Mouse (Mus musculus): ENCODE data around the gene Nudt4. TPM values are rescaled to one million over a fixed set of nuclear protein-coding genes. Genes with fewer than 3 reads are reported as not detected.
"Not testable (repeated sequence)": the region's sequence is repeated elsewhere in the genome, so short reads cannot be mapped to it uniquely, and the experiment has no call there.

Nudt4 gene
- polyA plus RNA-seq, 1 experiment from 2014 or later, result 34.9 TPM

DNA sequence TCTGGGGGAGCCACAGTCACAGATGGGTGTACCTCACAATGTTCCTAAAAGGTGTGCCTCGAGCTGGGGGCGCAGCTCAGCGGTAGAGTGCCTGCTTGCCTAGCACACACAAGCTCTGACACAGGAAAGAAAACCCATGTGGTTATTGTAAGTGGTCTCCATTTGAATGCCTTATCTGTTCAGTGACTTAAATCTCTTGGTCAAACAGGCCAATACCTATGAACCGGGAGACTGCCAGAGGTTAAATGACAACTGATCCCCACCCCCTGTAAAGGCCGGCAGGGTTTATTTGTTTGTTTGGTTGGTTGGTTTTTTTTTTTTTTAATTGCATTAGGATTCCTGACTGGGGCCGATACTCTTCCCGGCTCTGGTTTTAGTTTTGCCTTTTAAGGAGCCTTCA, 4.5 kb downstream of the Nudt4 start:
- Histone ChIP-seq H3K36me3 (ENCODE audit: inconsistent target) (no peaks in the 10 kb centered on the region), H3K27ac (no peak overlapping the region)
- WGBS (ENCODE audit: missing documents), result 86% methylated on average over 5 of the region's 7 CpGs

DNA sequence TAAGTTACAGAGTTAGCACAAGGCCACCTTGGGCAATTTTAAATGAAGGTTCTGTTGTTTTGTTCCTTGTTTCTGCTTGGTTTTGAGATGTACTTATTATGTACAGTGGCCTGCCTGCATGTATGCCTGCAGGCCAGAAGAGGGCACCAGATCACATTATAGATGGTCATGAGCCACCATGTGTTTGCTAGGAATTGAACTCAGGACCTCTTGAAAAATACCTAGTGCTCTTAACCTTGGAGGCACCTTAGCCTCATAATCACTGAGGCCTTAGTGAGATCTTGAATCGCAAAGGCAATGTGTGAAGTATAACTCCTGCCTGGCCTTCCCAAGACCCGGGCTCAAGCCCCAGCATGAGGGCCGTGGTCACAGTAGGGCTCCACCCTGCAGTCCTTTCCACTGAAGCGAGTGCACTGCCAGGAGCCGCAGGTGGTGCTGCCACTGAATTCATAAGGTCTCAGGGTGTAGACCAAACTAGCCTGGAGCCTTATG, 6.6 kb downstream of the Nudt4 start:
- H3K36me3 ChIP-seq (ENCODE audit: inconsistent target), result no peaks in the 10 kb centered on the region
- WGBS (ENCODE audit: missing documents), result 98% methylated on average over 5 of the region's 5 CpGs
- H3K27ac ChIP-seq, result no peak overlapping the region
- no peak overlapping the region for H3K4me3 ChIP-seq (ENCODE audit: inconsistent target)
- H3K79me2 ChIP-seq (ENCODE audit: inconsistent target), result peaks cover 100% of the 10 kb centered on the region

More for the DNA sequence above, 4.5 kb downstream of the Nudt4 start:
- H3K79me2 ChIP-seq (ENCODE audit: inconsistent target), result peaks cover 88% of the 10 kb centered on the region
- H3K4me3 ChIP-seq (ENCODE audit: inconsistent target), result no peak overlapping the region

DNA sequence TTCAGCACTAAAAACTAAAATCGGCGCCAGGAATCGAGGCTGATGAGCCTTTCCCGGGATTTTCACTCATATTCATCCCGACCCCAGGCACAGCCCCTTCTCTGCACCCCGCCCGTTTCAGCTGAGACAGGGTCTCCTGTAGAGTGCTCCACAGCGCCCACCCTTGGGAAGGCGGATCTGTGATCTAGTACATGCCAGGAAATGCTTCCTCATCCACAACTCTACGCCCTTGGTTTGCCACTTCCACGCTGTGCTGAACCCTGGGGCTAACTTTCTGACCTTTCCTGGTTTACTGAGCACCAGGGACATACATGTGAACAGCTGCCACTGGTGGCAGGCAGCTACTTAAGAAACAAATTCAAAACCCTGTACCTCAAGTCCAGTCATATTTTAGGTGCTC, 8.1 kb downstream of the Nudt4 start:
- no peak overlapping the region for H3K4me3 ChIP-seq (ENCODE audit: inconsistent target)
- 89% methylated on average over 11 of the region's 11 CpGs for WGBS (ENCODE audit: missing documents)
- H3K36me3 ChIP-seq (ENCODE audit: inconsistent target), result no peaks in the 10 kb centered on the region
- H3K79me2 ChIP-seq (ENCODE audit: inconsistent target), result peaks cover 92% of the 10 kb centered on the region
- no peak overlapping the region for H3K27ac ChIP-seq

DNA sequence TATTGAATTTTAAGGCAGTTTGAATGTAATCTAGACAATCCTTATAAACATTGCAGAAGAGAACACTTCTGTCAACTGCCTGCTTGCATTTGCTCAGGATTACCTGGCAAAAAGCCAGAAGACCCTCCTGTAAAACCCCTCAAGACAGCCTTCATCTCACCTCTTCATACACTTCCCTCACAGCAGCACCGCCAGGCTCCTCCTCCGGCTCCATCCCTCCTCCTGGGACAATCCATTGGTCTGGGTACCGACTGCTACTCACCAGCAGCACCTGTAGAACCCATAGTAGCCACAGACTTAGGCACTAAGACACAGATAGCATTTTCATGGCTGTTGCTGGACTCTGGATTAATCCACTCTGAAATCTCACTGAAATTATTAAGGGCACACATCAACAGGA, 11.6 kb downstream of the Nudt4 start:
- 91% methylated on average over 3 of the region's 3 CpGs for WGBS (ENCODE audit: missing documents)
- no peak overlapping the region for H3K27ac ChIP-seq
- H3K4me3 ChIP-seq (ENCODE audit: inconsistent target), result no peak overlapping the region
- H3K36me3 ChIP-seq (ENCODE audit: inconsistent target), result no peaks in the 10 kb centered on the region
- H3K79me2 ChIP-seq (ENCODE audit: inconsistent target), result peaks cover 57% of the 10 kb centered on the region

DNA sequence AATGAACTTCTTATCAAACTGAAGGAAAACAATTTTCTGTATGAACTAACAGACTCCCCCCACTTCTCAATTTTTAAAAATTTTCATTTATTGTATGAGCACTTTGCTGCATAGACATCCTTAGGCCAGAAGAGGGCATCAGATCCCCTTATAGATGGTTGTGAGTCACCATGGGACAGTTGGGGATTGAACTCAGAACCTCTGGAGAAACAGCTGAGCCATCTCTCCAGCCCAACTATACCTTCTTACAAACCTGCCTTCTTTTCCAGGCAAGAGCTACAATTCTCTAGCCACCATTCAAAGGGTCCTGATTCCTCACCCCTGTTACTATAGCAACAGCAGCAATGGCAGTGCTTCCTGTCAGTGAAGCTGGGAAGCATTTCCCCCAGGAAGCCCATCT, 12.2 kb downstream of the Nudt4 start:
- no peaks in the 10 kb centered on the region for H3K36me3 ChIP-seq (ENCODE audit: inconsistent target)
- H3K4me3 ChIP-seq (ENCODE audit: inconsistent target), result no peak overlapping the region
- no peak overlapping the region for H3K27ac ChIP-seq
- peaks cover 51% of the 10 kb centered on the region for H3K79me2 ChIP-seq (ENCODE audit: inconsistent target)

DNA sequence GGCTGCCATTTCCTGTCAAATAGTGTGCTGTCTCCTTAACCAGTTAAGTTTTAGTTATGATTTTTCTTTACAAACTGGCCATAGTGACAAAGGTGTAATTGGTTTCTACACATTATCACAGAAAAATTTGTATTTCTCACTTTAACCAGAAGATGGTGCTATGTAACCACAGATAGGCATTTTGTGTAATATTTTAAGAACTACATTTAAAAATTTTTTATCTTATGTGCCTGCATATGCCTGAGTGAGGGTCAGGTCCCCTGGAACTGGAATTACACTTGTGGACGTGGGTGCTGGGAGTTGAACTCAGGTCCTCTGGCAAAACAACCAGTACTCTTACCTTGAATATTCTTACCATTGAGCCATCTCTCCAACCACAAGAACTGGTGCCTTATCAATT, 13.4 kb downstream of the Nudt4 start:
- peaks cover 38% of the 10 kb centered on the region for H3K79me2 ChIP-seq (ENCODE audit: inconsistent target)
- H3K4me3 ChIP-seq (ENCODE audit: inconsistent target), result no peak overlapping the region
- H3K36me3 ChIP-seq (ENCODE audit: inconsistent target), result peaks cover 3% of the 10 kb centered on the region; the same call in 1 of the 2 replicates
- H3K27ac ChIP-seq, result no peak overlapping the region
- 55% methylated on average over 1 of the region's 1 CpGs for WGBS (ENCODE audit: missing documents)

DNA sequence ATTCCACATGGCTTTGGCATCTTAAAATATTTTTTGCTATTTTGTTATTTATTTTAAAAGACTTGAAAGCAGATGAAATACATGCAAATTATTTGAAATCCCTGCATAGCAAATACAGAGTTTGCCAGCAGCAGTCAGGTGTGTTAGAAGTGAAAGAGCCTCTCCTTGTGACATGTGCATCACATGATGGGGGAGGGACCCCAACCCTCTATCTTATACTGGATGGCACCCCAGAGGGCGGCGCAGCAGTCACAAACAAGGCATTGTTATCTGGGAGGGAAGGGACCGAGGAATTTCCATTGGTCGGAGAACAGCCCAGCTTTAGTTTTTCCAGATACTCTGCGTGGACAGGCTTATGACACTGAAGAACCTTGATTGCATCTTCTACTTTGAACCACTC, 14.9 kb downstream of the Nudt4 start:
- Histone ChIP-seq H3K36me3 (ENCODE audit: inconsistent target) (peaks cover 11% of the 10 kb centered on the region; the same call in 1 of the 2 replicates), H3K79me2 (ENCODE audit: inconsistent target) (peaks cover 24% of the 10 kb centered on the region)
- not testable (repeated sequence) for H3K27ac ChIP-seq; H3K4me3 ChIP-seq (ENCODE audit: inconsistent target)
- WGBS (ENCODE audit: missing documents), result 100% methylated on average over 5 of the region's 5 CpGs

DNA sequence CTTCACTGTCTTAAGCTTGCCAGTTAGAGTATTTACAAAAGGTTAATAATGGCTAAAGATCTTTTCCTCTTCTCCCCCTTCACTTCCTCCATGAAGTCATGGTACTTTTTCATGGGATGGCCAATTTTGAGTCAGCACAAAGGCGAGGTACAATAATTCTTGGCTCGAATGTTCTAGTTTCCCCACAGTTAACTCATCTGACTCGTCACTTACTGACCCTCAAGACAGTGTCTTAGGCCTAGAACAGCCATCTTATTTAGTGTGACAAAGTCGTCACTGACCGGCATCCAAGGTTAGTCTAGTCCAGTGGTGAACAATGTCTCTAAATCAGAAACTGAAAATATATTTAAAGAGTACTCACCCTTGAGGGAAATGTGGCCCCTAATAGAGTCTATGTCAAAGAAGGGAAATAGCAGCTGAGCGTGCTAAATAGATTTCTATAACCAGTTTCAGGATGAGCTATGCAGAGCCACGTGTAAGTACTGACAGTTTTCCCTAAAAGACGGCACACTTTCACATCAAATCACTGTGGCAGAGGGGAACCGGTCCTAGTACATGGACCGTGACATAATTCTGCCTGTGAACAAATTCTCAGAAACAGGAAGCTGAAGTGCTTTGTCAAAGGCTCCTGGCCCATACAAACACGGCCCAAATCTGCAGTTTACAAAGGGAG, 15.7 kb downstream of the Nudt4 start:
- H3K4me3 ChIP-seq (ENCODE audit: inconsistent target), result no peak overlapping the region
- peaks cover 19% of the 10 kb centered on the region for H3K79me2 ChIP-seq (ENCODE audit: inconsistent target)
- 59% methylated on average over 11 of the region's 11 CpGs for WGBS (ENCODE audit: missing documents)
- H3K27ac ChIP-seq, result no peak overlapping the region
- peaks cover 13% of the 10 kb centered on the region; the same call in 1 of the 2 replicates for H3K36me3 ChIP-seq (ENCODE audit: inconsistent target)

DNA sequence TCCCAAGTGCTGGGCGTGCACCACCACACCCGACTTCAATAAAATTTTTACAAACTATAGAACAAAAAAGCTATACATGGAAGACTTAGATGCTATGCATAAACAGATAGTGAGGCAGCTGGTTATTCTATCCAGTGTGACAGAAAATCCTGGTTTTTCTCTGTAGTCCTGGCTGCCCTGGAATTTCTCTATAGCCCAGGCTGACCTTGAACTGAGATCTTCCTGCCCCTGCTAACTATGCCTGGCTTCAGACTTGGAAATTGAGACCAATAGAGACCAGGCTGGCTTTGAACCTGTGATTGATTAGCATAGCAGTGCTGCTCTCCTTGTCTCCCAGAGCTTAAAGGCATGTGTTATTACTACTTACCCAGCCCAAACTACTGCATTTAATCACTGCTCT, 17.8 kb downstream of the Nudt4 start:
- peaks cover 11% of the 10 kb centered on the region for H3K79me2 ChIP-seq (ENCODE audit: inconsistent target)
- WGBS (ENCODE audit: missing documents), result 94% methylated on average over 2 of the region's 2 CpGs
- H3K36me3 ChIP-seq (ENCODE audit: inconsistent target), result peaks cover 13% of the 10 kb centered on the region; the same call in 1 of the 2 replicates
- H3K27ac ChIP-seq, result no peak overlapping the region
- H3K4me3 ChIP-seq (ENCODE audit: inconsistent target), result no peak overlapping the region

DNA sequence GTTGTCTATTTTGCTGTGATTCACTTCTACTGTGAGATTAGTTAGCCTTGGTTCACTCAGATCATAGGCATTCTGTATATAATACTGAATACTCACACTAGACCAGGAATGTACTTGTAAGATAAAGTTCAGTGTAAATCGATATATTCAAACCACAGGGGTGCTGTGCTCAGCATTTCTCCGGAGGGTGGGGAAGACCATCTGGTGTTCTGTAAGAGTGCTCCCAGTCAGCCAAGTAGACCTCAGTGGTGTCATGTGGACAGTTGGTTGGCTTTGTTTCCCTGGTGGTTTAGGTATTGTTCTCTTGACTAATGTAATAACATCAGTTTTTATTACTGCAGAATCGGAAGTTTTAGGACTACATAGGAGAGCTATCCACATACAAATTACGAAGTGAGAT, 18.9 kb downstream of the Nudt4 start:
- 90% methylated on average over 4 of the region's 4 CpGs for WGBS (ENCODE audit: missing documents)

DNA sequence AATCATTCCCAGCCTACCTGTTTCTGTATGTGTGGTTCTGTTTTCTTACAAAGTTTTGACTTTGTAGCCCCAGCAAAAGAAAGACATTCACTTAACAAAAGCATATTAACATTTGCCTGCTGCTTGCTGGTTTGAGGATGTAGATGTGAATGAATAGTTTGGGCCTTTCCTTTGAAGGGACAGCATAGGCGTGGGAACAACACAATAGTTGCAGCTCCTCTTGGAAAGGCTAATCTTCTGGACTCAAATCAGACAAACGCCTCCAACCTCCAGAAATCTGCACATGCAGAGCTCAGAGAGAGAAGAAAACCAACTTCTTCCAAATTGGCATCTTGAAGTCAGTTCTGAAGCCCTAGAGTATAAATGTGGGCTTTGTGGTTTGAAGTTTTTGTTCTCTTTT, 19.3 kb downstream of the Nudt4 start:
- Histone ChIP-seq H3K36me3 (ENCODE audit: inconsistent target) (peaks cover 13% of the 10 kb centered on the region; the same call in 1 of the 2 replicates), H3K27ac (no peak overlapping the region), H3K4me3 (ENCODE audit: inconsistent target) (no peak overlapping the region), H3K79me2 (ENCODE audit: inconsistent target) (peaks cover 27% of the 10 kb centered on the region)
- 92% methylated on average over 2 of the region's 2 CpGs for WGBS (ENCODE audit: missing documents)

More for the DNA sequence above, 18.9 kb downstream of the Nudt4 start:
- no peak overlapping the region for H3K4me3 ChIP-seq (ENCODE audit: inconsistent target)
- peaks cover 23% of the 10 kb centered on the region for H3K79me2 ChIP-seq (ENCODE audit: inconsistent target)
- H3K27ac ChIP-seq, result no peak overlapping the region
- peaks cover 13% of the 10 kb centered on the region; the same call in 1 of the 2 replicates for H3K36me3 ChIP-seq (ENCODE audit: inconsistent target)

DNA sequence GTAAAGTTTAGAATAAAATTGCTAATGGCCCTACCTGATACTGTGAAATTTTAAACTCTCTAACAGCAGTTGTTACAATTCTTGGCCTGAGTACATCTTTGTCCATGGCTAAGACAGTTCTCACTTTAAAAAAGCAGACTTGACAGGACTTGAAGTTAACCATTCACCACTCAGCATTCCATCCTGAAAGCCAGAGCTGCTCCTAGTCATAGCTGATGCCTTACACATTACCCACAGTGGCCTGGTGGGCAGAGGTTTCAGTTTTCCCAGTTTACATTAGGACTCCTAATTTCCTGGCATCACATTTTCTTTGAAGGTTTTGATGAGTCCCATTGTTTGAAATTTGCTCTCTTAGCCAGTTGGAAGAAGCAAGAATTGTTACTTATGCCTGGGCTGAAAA, 19.9 kb downstream of the Nudt4 start:
- peaks cover 33% of the 10 kb centered on the region for H3K79me2 ChIP-seq (ENCODE audit: inconsistent target)
- H3K4me3 ChIP-seq (ENCODE audit: inconsistent target), result no peak overlapping the region
- H3K36me3 ChIP-seq (ENCODE audit: inconsistent target), result peaks cover 13% of the 10 kb centered on the region; the same call in 1 of the 2 replicates
- H3K27ac ChIP-seq, result no peak overlapping the region

DNA sequence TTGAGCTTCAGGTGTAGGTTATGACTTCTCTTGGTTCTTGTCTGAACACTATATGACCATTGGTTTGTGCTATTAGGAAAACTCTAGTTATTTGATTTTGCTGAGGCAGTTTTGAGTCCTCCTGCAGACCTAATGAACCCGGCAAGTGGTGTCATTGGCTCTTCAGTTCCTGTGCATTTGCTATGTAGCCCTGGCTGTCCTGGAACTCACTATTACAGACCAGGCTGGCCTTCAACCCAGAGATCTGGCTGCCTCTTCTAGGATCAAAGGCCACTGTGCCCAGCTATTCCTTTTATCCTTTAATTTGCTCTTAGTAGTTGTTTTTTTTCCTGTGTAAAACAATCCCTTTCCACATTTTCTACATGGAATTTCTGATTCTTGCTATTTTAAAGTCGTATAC, 20.6 kb downstream of the Nudt4 start:
- Histone ChIP-seq H3K36me3 (ENCODE audit: inconsistent target) (peaks cover 13% of the 10 kb centered on the region; the same call in 1 of the 2 replicates), H3K27ac (no peak overlapping the region), H3K4me3 (ENCODE audit: inconsistent target) (no peak overlapping the region), H3K79me2 (ENCODE audit: inconsistent target) (peaks cover 39% of the 10 kb centered on the region)
- WGBS (ENCODE audit: missing documents), result 98% methylated on average over 2 of the region's 2 CpGs

DNA sequence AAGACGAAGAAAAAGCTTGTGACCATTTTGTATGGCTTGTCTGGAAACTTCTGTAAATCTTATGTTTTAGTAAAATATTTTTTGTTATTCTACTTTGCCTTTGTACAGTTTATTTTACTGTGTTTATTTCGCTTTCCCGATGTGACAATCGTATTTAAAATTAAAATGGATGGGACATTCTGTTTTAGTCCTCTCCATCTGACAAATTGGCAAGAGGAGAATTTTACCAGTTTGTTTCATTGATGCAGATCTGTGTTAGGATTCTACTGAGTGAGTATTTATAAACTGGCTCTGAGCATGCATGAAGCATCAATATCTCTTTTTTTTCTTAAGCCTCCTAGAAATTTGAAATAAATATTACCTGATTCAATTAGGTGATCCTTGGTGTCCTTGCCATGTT, 21.0 kb downstream of the Nudt4 start:
- Histone ChIP-seq H3K36me3 (ENCODE audit: inconsistent target) (peaks cover 13% of the 10 kb centered on the region; the same call in 1 of the 2 replicates), H3K4me3 (ENCODE audit: inconsistent target) (no peak overlapping the region), H3K27ac (no peak overlapping the region), H3K79me2 (ENCODE audit: inconsistent target) (peaks cover 44% of the 10 kb centered on the region)
- 100% methylated on average over 3 of the region's 4 CpGs for WGBS (ENCODE audit: missing documents)

DNA sequence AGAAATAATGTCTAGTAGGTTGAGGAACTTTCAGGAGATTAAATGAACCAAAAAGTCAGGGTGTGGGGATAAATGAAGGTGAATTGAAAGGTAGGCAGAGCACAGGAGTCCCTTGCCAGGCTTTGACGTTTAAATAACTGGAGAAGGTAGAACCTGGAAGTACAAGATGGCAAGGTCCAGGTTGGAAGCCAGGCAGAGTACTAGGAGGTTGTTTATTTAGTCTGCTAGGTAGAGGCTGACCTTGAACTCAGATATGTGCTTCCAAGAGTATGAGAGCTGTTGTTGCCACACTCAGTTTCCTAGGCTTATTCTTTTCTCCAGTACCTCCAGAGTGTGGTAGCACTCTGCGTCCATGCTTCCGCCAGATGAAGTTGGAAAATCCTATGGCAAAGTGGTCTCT, 24.1 kb downstream of the Nudt4 start:
- Histone ChIP-seq H3K4me3 (ENCODE audit: inconsistent target) (no peak overlapping the region), H3K27ac (no peak overlapping the region), H3K79me2 (ENCODE audit: inconsistent target) (peaks cover 75% of the 10 kb centered on the region), H3K36me3 (ENCODE audit: inconsistent target) (0 out of 2 replicates have a peak, but pooled peaks cover 6% of the 10 kb centered on the region)
- WGBS (ENCODE audit: missing documents), result 98% methylated on average over 3 of the region's 3 CpGs
